Mouse (Mus musculus) cerebellum, adult 9-10 months (tissue): ENCODE results near the gene Zfp423.
"Not testable (repeated sequence)": the region's sequence is repeated elsewhere in the genome, so short reads cannot be mapped to it uniquely, and the experiment has no call there.

Source experiments
- DNase-seq: peaks from one replicate; pipeline ENCODE4 v3.0.0; 2022

Zfp423 gene

GRCm38 (mm10) chr8:87895203-87896041, 64.0 kb downstream of the Zfp423 start:
- no peak for DNase-seq

- no peak for DNase-seq
Measured at GRCm38 (mm10) chr8:87894287-87894686, 65.1 kb downstream of the Zfp423 start.

- DNase-seq = no peak
Measured at GRCm38 (mm10) chr8:87893547-87893946, 65.8 kb downstream of the Zfp423 start.

- no peak for DNase-seq
Measured at GRCm38 (mm10) chr8:87892891-87893290, 66.5 kb downstream of the Zfp423 start.

- DNase-seq = no peak
Measured at GRCm38 (mm10) chr8:87891884-87892283, 67.5 kb downstream of the Zfp423 start.

GRCm38 (mm10) chr8:87887956-87888355, 71.4 kb downstream of the Zfp423 start:
- no peak for DNase-seq

GRCm38 (mm10) chr8:87881088-87881487, 78.3 kb downstream of the Zfp423 start:
- DNase-seq = no peak

GRCm38 (mm10) chr8:87875852-87876251, 83.5 kb downstream of the Zfp423 start:
- no peak for DNase-seq

- DNase-seq = peak; percentile 22
Measured at GRCm38 (mm10) chr8:87875452-87875851, 83.9 kb downstream of the Zfp423 start.

- DNase-seq = no peak
Measured at GRCm38 (mm10) chr8:87872987-87873550, 86.3 kb downstream of the Zfp423 start.

- DNase-seq = no peak
Measured at GRCm38 (mm10) chr8:87872356-87872930, 87.0 kb downstream of the Zfp423 start.

GRCm38 (mm10) chr8:87866586-87866985, 92.8 kb downstream of the Zfp423 start:
- no peak for DNase-seq

GRCm38 (mm10) chr8:87864236-87864635, 95.2 kb downstream of the Zfp423 start:
- no peak for DNase-seq

GRCm38 (mm10) chr8:87863128-87863527, 96.3 kb downstream of the Zfp423 start:
- DNase-seq = no peak

GRCm38 (mm10) chr8:87861718-87862117, 97.7 kb downstream of the Zfp423 start:
- no peak for DNase-seq

GRCm38 (mm10) chr8:87860905-87861304, 98.5 kb downstream of the Zfp423 start:
- DNase-seq = no peak

- DNase-seq = no peak
Measured at GRCm38 (mm10) chr8:87851871-87852270, 107.5 kb downstream of the Zfp423 start.

GRCm38 (mm10) chr8:87851380-87851779, 108.0 kb downstream of the Zfp423 start:
- no peak for DNase-seq

- DNase-seq = peak; percentile 24
Measured at GRCm38 (mm10) chr8:87848836-87849235, 110.6 kb downstream of the Zfp423 start.

- DNase-seq = peak; percentile 82
Measured at GRCm38 (mm10) chr8:87847796-87848195, 111.6 kb downstream of the Zfp423 start.

GRCm38 (mm10) chr8:87842096-87842495, 117.3 kb downstream of the Zfp423 start:
- not testable (repeated sequence) for DNase-seq

- no peak for DNase-seq
Measured at GRCm38 (mm10) chr8:87837266-87837665, 122.1 kb downstream of the Zfp423 start.

- no peak for DNase-seq
Measured at GRCm38 (mm10) chr8:87836866-87837265, 122.5 kb downstream of the Zfp423 start.

GRCm38 (mm10) chr8:87835924-87836323, 123.5 kb downstream of the Zfp423 start:
- DNase-seq = no peak
